Mouse (Mus musculus): Measurements from ENCODE around the gene Orc5. TPM values are rescaled to one million over a fixed set of nuclear protein-coding genes. Genes with fewer than 3 reads are reported as not detected.

The Orc5 gene
- total RNA-seq, 2 experiments from 2014 or later = 17.6 to 19.2 TPM

DNA sequence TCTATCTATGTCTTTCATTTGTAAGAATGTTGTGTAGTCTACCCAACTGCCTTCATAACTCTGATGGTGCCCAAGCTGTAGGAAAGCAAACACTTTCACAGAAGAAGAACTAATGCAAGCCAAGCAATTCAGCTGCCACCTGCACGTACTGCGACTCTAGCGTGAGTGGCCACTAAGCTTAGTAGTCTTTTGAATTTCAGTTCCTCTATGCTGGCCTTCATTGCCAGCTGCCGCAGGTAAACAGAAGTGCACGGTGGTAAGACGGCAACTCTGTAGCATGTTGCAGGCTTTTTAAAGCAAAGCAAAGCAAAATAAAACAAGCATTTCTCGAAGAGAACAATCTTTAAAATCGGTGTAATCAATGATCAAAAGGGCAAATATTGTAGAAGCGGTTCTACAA, 97.8 kb downstream of the Orc5 start:
- intact Hi-C loops (cut with DNase I) = no loop called here
- no peak for DNase-seq (ENCODE audit: low spot score in 2 of 2)

DNA sequence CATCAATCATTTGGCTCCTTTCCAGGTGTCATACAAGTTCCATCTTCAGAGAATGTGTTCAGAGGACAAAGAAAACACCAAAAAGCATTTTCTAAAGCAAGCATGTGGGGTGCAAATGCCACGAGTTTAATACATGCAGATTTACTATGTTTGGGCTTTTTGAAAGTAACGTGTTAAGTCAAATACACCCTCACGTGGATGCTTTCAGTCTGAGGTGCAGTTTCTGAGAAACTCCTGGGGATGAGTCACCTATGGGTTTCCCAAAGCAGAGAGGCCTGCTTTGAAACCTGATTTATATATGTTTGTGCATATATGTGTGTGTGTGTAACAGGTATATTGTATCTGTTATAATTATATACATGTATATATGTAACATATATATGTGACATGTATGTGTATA, 98.5 kb downstream of the Orc5 start:
- intact Hi-C loops (cut with DNase I) = no loop called here
- no peak for DNase-seq (ENCODE audit: low spot score in 2 of 2)

DNA sequence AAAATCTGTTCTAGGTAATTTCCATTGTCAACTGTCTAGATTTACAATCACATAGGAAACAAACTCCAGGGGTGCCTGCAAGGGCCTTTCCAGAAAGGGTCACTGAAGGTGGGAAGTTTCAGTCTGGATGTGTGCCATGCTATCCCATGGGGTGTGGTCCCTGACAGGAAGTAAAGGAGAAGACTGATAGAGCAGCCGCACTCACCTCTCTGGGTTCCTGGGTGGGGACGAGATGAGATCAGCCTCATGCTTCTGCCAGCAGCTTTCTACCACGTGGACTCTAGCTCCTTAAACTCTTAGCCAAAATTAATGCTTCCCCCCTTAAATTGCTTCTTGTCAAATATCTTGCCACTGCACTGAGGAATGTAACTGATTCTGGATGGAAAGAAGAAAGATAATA, 100.7 kb downstream of the Orc5 start:
- intact Hi-C loops (cut with DNase I) = no loop called here

More for the DNA sequence above, 100.7 kb downstream of the Orc5 start:
- DNase-seq (ENCODE audit: low spot score in 2 of 2) = no peak

Other genes with a start within 250 kb of the Orc5 start
- gene Reln, start 205.7 kb downstream of the Orc5 start, total RNA-seq (2021) = 10 to 100 TPM; 73.0 to 81.2 TPM
- gene Lhfpl3, start 195.6 kb upstream of the Orc5 start, total RNA-seq (2021) = 10 to 100 TPM; 16.2 to 19.1 TPM

All from left cerebral cortex, postnatal 36 days (tissue).